Mouse (Mus musculus): Measurements from ENCODE around the gene Gm8693.
"Not testable (repeated sequence)": the region's sequence is repeated elsewhere in the genome, so short reads cannot be mapped to it uniquely, and the experiment has no call there.

The Gm8693 gene

GRCm38 (mm10) chr7:22692217-22692616 lies at the start of gene Gm8693:
Gene Gm8693 (minus strand): TSS chr7:22692317.
- not testable (repeated sequence) for DNase-seq (ENCODE audit: low spot score)

DNA sequence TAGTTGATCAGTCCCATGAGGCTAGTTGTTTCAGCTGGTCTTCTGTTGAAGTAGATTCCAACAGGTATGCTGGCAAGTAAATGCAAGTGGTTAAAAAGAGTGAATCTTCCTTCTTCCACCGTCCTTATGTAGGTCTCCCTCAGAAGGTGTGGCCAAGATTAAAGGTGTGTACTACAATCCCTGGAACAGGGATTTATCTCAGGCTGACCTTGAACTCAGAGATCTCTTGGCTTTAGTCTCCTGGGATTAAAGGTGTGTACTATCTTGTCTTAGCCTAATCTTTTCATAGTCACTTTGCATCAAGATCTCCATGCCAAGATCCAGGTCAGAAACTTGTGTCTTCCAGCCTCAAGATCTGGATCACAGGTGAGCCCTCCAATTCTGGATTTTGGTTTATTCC lies 27.5 kb upstream of the Gm8693 start, which contains the start of gene Gm4567:
Gene Gm4567, minus strand, starts transcription at position 101 of the 400 bp plus-strand sequence.
- DNase-seq (ENCODE audit: low spot score), result not testable (repeated sequence)

DNA sequence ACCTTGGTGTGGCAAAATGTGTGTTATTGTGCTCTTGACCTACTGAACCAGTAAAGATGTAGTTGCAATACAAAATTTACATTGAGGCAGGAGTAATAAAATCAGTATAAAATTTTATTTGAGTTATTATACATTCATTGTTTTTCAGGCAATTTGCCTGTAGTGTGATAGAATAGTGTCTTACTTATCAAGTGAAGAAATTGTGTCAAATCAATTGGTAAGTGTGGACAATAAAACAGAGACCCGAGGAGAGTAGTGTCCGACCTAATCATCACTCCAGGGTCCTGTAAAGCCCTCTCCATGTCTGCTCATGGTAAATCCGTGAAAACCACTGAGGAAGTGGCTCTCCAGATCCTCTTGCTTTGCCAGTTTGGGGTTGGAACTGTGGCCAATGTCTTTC lies 34.4 kb downstream of the Gm8693 start, which contains the start of gene Vmn1r155:
Gene Vmn1r155, plus strand, starts transcription at position 301 of the 400 bp plus-strand sequence.
- DNase-seq (ENCODE audit: low spot score), result not testable (repeated sequence)

All from urinary bladder, postnatal 25 days (tissue).